Mouse (Mus musculus): Measurements from ENCODE around the gene Il17f.

DNA sequence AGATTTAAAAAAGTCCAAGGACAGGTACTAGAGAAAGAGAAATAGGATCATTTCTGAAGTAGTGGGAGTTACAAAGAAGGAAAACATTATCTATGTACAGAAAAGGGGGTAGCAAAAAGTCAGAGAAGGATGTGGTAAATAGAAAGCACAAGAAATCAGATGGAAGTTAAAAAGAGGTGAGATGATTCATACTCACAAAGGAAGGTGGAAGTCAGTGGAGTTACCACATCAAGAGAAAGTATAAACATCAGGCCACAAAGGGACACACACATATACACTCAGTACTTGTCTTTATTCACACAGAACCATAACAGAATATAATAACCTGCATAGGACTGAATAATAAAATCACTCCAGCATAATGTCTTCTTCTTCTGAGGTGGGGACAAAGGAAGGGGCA is 34.6 kb upstream of the Il17f start:
- TF ChIP-seq CTCF (IDR thresholded peaks at IDR 0.05), result no peak
- TF ChIP-seq POLR2A (IDR thresholded peaks at IDR 0.05; ENCODE audit: insufficient read depth, low read depth, low read length), result no peak
